Mouse (Mus musculus): ENCODE measurements around the gene Vsig2.

GRCm38 (mm10) chr9:37530888-37531705 is 8.0 kb upstream of the Vsig2 start:
- no peak for TF ChIP-seq CHD2 (IDR thresholded peaks at IDR 0.05; ENCODE audit: low read depth, low read length)
- TF ChIP-seq HCFC1 (IDR thresholded peaks at IDR 0.05; ENCODE audit: borderline replicate concordance, insufficient read depth, low read length), result no peak
